Mouse (Mus musculus): ENCODE results near the gene Hist1h2bl.
"Not testable (repeated sequence)": the region's sequence is repeated elsewhere in the genome, so short reads cannot be mapped to it uniquely, and the experiment has no call there.

The Hist1h2bl gene

GRCm38 (mm10) chr13:21722373-21722925 lies 6.5 kb upstream of the Hist1h2bl start:
- no peak for DNase-seq

GRCm38 (mm10) chr13:21721757-21722372 lies 5.9 kb upstream of the Hist1h2bl start, which contains the start of gene Hist1h2bm:
Hist1h2bm (plus strand) TSS chr13:21722044.
- DNase-seq = peak; percentile 10 to 44

GRCm38 (mm10) chr13:21721107-21721756 lies 5.3 kb upstream of the Hist1h2bl start:
- DNase-seq = not testable (repeated sequence)

GRCm38 (mm10) chr13:21718381-21719080 lies 2.6 kb upstream of the Hist1h2bl start:
- no peak for DNase-seq

- peak; percentile 66 to 75 for DNase-seq
Observed at GRCm38 (mm10) chr13:21717397-21718357, 1.7 kb upstream of the Hist1h2bl start, which contains the start of gene Hist1h3h. Hist1h3h (plus strand) TSS chr13:21717659.

GRCm38 (mm10) chr13:21716540-21717391 lies 823 bp upstream of the Hist1h2bl start:
- not testable (repeated sequence) for DNase-seq

GRCm38 (mm10) chr13:21715131-21715863 lies 646 bp downstream of the Hist1h2bl start:
- no peak for DNase-seq

- peak; percentile 43 to 62 for DNase-seq
Observed at GRCm38 (mm10) chr13:21714725-21715124, 1.2 kb downstream of the Hist1h2bl start.

- DNase-seq = no peak
Observed at GRCm38 (mm10) chr13:21711698-21712097, 4.2 kb downstream of the Hist1h2bl start.

GRCm38 (mm10) chr13:21710821-21711525 lies 5.0 kb downstream of the Hist1h2bl start:
- DNase-seq = peak; percentile 67 to 76

- DNase-seq = peak; percentile 86 to 89
Observed at GRCm38 (mm10) chr13:21710031-21710711, 5.8 kb downstream of the Hist1h2bl start.

GRCm38 (mm10) chr13:21706669-21707068 lies 9.3 kb downstream of the Hist1h2bl start:
- no peak for DNase-seq

GRCm38 (mm10) chr13:21697811-21698210 lies 18.1 kb downstream of the Hist1h2bl start, which contains the start of gene Olfr1359:
Olfr1359 (plus strand) TSS chr13:21698111.
- no peak for DNase-seq

GRCm38 (mm10) chr13:21677305-21677704 lies 38.6 kb downstream of the Hist1h2bl start, which contains the start of gene Olfr1360:
Olfr1360 (minus strand) TSS chr13:21677405.
- no peak for DNase-seq
